Mouse (Mus musculus) G1E-ER4 (cell line): ENCODE data around the gene Btbd35f7. TPM values are rescaled to one million over a fixed set of nuclear protein-coding genes. Genes with fewer than 3 reads are reported as not detected.
"Not testable (repeated sequence)": the region's sequence is repeated elsewhere in the genome, so short reads cannot be mapped to it uniquely, and the experiment has no call there.

Experiments
- GATA1 ChIP-seq: IDR thresholded peaks from one replicate; pipeline ENCODE4 v1.8.0; 2012; ENCODE audit warnings: low read length, inconsistent platforms
- polyA plus RNA-seq: library from polyadenylated mRNA; stranded (reverse); fragments of >175 nt; gene quantifications from 2 replicates; pipeline ENCODE4 v1.2.3, GENCODE M21; 2012

Gene Btbd35f7
- not detected in 2 replicates for polyA plus RNA-seq

DNA sequence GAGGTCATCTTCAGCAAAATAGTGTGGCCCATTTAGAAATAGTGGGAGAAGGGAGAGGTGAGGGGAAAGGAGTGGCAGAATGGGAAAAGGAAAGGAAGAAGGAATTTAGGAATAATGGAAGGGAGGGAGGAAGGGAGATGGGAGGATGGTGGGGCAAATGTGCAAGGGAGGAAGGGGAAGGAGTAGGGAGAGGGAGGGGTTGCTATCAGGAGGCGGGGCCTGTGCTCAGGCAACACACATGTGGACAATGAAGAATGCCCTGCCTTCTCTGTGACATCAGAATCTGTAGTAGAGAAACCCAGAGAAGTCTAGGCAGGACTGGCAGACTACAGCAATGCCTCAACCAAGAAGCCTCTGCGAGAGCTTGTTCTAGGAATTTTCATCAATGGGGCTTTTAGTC is at the start of gene Btbd35f7:
Gene Btbd35f7, plus strand, starts transcription at position 301 of the 400 bp plus-strand sequence.
- TF ChIP-seq GATA1, result not testable (repeated sequence)

Other genes with a start within 250 kb of the Btbd35f7 start
- gene Mycs, start 199.8 kb upstream of the Btbd35f7 start, polyA plus RNA-seq, result not detected in 2 replicates